Mouse (Mus musculus): ENCODE data around the gene Syne1. TPM values are rescaled to one million over a fixed set of nuclear protein-coding genes. Genes with fewer than 3 reads are reported as not detected.

The Syne1 gene
- total and polyA plus RNA-seq, 3 experiments: 29.0 to 66.6 (median 53.6) TPM

DNA sequence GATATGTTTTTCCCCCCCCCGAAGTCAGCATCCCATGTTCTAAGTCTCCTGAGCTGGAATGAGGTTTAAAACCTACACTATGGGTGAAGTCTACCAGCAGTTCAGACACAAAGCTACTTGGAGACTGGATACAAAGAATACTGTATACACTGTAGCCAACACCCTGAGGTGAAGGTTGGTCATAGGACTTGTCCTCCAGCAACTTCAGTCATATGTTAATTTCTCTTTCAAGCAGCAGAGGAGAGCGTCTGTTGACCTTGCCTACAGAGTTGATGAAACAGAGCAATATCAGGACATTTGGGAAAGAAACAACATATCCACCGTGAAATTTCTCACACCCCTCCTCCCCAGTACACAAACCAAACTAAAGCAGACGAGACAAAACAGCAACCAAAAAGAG lies 9.2 kb upstream of the Syne1 start:
- H3K36me3 ChIP-seq (ENCODE audit: control insufficient read depth, insufficient read depth, low read length): no peaks in the 10 kb centered on the region
- no peaks in the 10 kb centered on the region for H3K4me1 ChIP-seq (ENCODE audit: control insufficient read depth, insufficient read depth, low read length)
- no peak for DNase-seq
- WGBS: 70% methylated on average over 4 of the region's 4 CpGs
- H3K27ac ChIP-seq: no peak overlapping the region
- TF ChIP-seq EP300 (IDR thresholded peaks at IDR 0.05; ENCODE audit: insufficient read depth, low read depth, low read length) (no peak), POLR2A (IDR thresholded peaks at IDR 0.05; ENCODE audit: insufficient read depth, low read depth, low read length) (no peak), CTCF (IDR thresholded peaks at IDR 0.05) (no peak)
- H3K4me3 ChIP-seq: no peak overlapping the region
- no peaks in the 10 kb centered on the region for H3K27me3 ChIP-seq (ENCODE audit: control insufficient read depth, insufficient read depth, low read length)
- H3K79me2 ChIP-seq (replicated peaks; ENCODE audit: control insufficient read depth, insufficient read depth, low read length): no peaks in the 10 kb centered on the region
- no peak overlapping the region for H3K9ac ChIP-seq (ENCODE audit: low read depth, low read length)
- intact Hi-C loops (cut with DNase I): no loop called here

DNA sequence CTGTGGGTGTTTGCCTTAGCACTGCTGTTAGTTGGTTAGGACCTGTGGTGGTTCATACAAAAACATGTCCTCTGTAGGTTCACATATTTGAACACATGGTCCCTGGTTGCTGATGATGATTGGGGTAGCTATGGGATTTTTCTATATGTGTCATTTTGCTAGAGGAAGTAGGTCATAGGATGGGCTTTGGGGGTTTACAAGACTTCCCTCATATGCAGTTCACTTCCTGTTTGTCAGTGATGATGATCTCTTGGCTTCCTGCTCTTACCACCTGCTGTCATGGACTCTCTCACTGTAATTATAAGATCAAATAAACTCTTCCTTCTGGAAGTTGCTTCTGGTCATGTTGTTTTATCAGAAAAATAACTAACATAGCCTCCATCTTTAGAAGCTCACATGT lies 7.5 kb upstream of the Syne1 start:
- no peak overlapping the region for H3K27ac ChIP-seq
- H3K36me3 ChIP-seq (ENCODE audit: control insufficient read depth, insufficient read depth, low read length): no peaks in the 10 kb centered on the region
- H3K79me2 ChIP-seq (replicated peaks; ENCODE audit: control insufficient read depth, insufficient read depth, low read length): no peaks in the 10 kb centered on the region
- H3K4me1 ChIP-seq (ENCODE audit: control insufficient read depth, insufficient read depth, low read length): no peaks in the 10 kb centered on the region
- no peak overlapping the region for H3K9ac ChIP-seq (ENCODE audit: low read depth, low read length)
- no peak for TF ChIP-seq EP300 (IDR thresholded peaks at IDR 0.05; ENCODE audit: insufficient read depth, low read depth, low read length)
- DNase-seq: no peak
- no peaks in the 10 kb centered on the region for H3K27me3 ChIP-seq (ENCODE audit: control insufficient read depth, insufficient read depth, low read length)
- H3K4me3 ChIP-seq: no peak overlapping the region
- intact Hi-C loops (cut with DNase I): no loop called here

DNA sequence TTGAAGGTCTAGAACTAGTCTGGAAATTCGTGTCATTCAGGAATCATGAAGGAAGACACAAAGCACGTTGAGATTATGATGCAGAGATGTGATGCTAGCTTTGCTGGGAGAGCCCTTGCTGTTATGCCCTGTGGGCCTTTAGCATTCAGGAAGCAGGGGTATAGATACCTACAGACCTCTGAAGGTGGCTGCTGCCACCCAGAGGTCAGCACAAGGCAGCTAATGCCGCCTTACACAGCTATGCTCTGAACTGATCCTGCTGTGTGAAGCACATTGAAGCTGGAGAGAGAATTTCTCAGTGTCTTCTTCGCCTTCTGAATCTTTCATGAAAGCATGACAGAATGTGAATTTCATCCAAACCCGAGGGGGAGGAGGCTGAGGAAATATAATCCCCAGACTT lies 3.7 kb upstream of the Syne1 start:
- peak in 1 of 2 experiments; percentile 27 for DNase-seq
- 21% methylated on average over 5 of the region's 5 CpGs for WGBS
- Histone ChIP-seq H3K4me1 (ENCODE audit: control insufficient read depth, insufficient read depth, low read length) (no peaks in the 10 kb centered on the region), H3K9ac (ENCODE audit: low read depth, low read length) (no peak overlapping the region), H3K36me3 (ENCODE audit: control insufficient read depth, insufficient read depth, low read length) (no peaks in the 10 kb centered on the region), H3K4me3 (no peak overlapping the region), H3K27ac (no peak overlapping the region), H3K79me2 (replicated peaks; ENCODE audit: control insufficient read depth, insufficient read depth, low read length) (no peaks in the 10 kb centered on the region), H3K27me3 (ENCODE audit: control insufficient read depth, insufficient read depth, low read length) (no peaks in the 10 kb centered on the region)
- TF ChIP-seq CTCF (IDR thresholded peaks at IDR 0.05) (peak; percentile 79), POLR2A (IDR thresholded peaks at IDR 0.05; ENCODE audit: insufficient read depth, low read depth, low read length) (no peak)
- intact Hi-C loops (cut with DNase I): loop anchor here (1.0 to 5.0 kb wide), 5 partner anchors 37 to 77 kb away; partner anchors contain the start of gene Myct1

DNA sequence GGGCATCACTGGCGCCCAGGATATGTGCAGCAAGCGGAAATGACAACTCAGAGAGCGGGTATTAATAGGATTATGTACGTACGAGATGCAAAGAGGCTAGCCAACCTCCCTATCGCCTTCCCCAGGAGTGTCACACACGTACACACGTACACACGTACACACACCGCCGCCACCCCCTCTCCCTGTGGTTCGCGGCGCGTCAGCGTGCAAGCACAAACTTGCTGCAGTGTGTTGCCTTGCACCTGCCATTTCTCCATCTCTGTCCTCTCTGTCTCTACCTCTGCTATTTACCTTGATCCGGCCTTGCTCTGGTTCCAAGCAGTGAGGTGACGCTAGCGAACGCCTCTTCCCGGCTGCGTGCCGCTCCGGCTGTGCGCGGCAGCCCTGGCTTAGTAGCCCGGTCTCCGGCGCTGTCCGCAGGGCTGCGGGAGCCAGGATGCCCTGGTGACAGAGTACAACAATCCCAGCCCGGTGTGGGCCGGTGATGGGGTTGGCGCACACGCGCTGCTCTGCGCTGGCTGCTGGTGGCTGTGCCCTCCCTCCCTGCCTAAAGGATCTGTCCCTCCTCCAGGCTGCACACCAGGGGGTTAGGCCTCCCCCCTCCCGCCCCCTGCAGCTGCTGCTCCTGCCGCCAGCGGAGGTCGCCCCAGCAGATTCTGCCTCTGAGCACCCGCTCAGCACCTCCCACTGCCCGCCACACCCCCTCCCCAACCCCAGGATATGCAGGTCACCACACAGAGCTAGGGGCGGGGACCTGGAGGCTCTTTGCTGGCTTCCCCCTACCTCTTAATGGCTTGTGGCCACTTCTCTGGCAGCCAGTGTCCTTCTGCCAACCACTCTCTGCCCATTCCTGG lies 887 bp downstream of the Syne1 start:
- H3K36me3 ChIP-seq (ENCODE audit: control insufficient read depth, insufficient read depth, low read length): no peaks in the 10 kb centered on the region
- no peaks in the 10 kb centered on the region; the same call in 1 of the 2 replicates for H3K4me1 ChIP-seq (ENCODE audit: control insufficient read depth, insufficient read depth, low read length)
- no peaks in the 10 kb centered on the region for H3K27me3 ChIP-seq (ENCODE audit: control insufficient read depth, insufficient read depth, low read length)
- peak overlapping the region; percentile 74 for H3K9ac ChIP-seq (ENCODE audit: low read depth, low read length)
- H3K4me3 ChIP-seq: peak overlapping the region; percentile 66
- TF ChIP-seq POLR2A (IDR thresholded peaks at IDR 0.05; ENCODE audit: insufficient read depth, low read depth, low read length): peak; percentile 21; the same call in 1 of the 2 replicates
- TF ChIP-seq EP300 (IDR thresholded peaks at IDR 0.05; ENCODE audit: insufficient read depth, low read depth, low read length): no peak
- TF ChIP-seq CTCF (IDR thresholded peaks at IDR 0.05): peak; percentile 55
- H3K27ac ChIP-seq: peak overlapping the region; percentile 81
- no peaks in the 10 kb centered on the region for H3K79me2 ChIP-seq (replicated peaks; ENCODE audit: control insufficient read depth, insufficient read depth, low read length)
- WGBS: 1% methylated on average over 44 of the region's 44 CpGs
- peak; percentile 62 to 67 for DNase-seq
- intact Hi-C loops (cut with DNase I): loop anchor here (5.0 kb wide), 2 partner anchors 42 to 82 kb away; partner anchors contain the start of gene Myct1

DNA sequence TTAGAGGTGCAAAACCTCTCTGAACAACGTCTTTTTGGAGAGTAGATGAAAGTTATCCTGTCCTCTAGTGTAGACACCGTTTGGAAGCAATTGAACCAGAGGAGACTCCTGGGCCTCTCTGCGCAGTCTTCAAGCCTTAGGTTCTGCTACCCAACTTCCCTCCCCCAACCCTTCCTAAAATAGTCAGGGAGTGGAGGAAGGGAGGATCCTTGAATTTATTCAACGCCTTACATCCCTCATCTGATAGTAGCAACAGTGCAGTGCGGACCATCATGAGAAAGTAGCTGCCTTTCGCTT lies 1.5 kb downstream of the Syne1 start:
- H3K36me3 ChIP-seq (ENCODE audit: control insufficient read depth, insufficient read depth, low read length): no peaks in the 10 kb centered on the region
- TF ChIP-seq EP300 (IDR thresholded peaks at IDR 0.05; ENCODE audit: insufficient read depth, low read depth, low read length) (no peak), POLR2A (IDR thresholded peaks at IDR 0.05; ENCODE audit: insufficient read depth, low read depth, low read length) (peak; percentile 83)
- peak in 1 of 2 experiments; percentile 24 for DNase-seq
- WGBS: 11% methylated on average over 6 of the region's 6 CpGs
- no peaks in the 10 kb centered on the region for H3K79me2 ChIP-seq (replicated peaks; ENCODE audit: control insufficient read depth, insufficient read depth, low read length)
- H3K27ac ChIP-seq: peak overlapping the region; percentile 81
- H3K4me3 ChIP-seq: peak overlapping the region; percentile 66
- no peaks in the 10 kb centered on the region; the same call in 1 of the 2 replicates for H3K4me1 ChIP-seq (ENCODE audit: control insufficient read depth, insufficient read depth, low read length)
- H3K27me3 ChIP-seq (ENCODE audit: control insufficient read depth, insufficient read depth, low read length): no peaks in the 10 kb centered on the region
- intact Hi-C loops (cut with DNase I): loop anchor here (5.0 kb wide), 2 partner anchors 42 to 82 kb away; partner anchors contain the start of gene Myct1
- H3K9ac ChIP-seq (ENCODE audit: low read depth, low read length): peak overlapping the region; percentile 74

DNA sequence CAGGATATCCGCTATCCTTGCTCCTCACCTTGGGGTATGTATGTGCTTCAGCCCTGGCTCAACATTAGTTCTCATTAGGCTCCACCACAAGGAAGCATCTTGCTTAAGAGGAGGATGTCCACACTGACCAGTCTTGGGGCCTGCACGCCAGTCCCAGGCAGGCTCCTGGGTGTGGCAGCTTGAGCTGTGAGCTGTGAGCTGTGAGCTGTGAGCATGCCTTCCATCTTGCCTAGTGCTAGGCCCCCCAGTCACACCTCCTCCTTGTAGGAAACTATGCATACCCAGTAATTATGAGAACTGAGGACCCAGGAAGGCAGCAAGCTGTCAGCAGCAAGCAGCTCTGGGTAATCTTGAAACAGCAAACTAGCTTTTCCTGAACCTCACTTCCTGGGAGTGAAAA lies 2.6 kb downstream of the Syne1 start:
- peak overlapping the region; percentile 81 for H3K27ac ChIP-seq
- H3K27me3 ChIP-seq (ENCODE audit: control insufficient read depth, insufficient read depth, low read length): no peaks in the 10 kb centered on the region
- peak in 1 of 2 experiments; percentile 26 for DNase-seq
- TF ChIP-seq EP300 (IDR thresholded peaks at IDR 0.05; ENCODE audit: insufficient read depth, low read depth, low read length) (no peak), POLR2A (IDR thresholded peaks at IDR 0.05; ENCODE audit: insufficient read depth, low read depth, low read length) (no peak), CTCF (IDR thresholded peaks at IDR 0.05) (no peak)
- no peaks in the 10 kb centered on the region; the same call in 1 of the 2 replicates for H3K4me1 ChIP-seq (ENCODE audit: control insufficient read depth, insufficient read depth, low read length)
- 75% methylated on average over 2 of the region's 2 CpGs for WGBS
- no peak overlapping the region for H3K4me3 ChIP-seq
- H3K9ac ChIP-seq (ENCODE audit: low read depth, low read length): 0 out of 2 replicates have a peak overlapping the region, but pooled peaks have one; percentile 9
- intact Hi-C loops (cut with DNase I): no loop called here
- H3K79me2 ChIP-seq (replicated peaks; ENCODE audit: control insufficient read depth, insufficient read depth, low read length): no peaks in the 10 kb centered on the region
- no peaks in the 10 kb centered on the region for H3K36me3 ChIP-seq (ENCODE audit: control insufficient read depth, insufficient read depth, low read length)
